Comparison of ENCODE assay signal across 12 mouse cellular contexts in the genomic region with DNA sequence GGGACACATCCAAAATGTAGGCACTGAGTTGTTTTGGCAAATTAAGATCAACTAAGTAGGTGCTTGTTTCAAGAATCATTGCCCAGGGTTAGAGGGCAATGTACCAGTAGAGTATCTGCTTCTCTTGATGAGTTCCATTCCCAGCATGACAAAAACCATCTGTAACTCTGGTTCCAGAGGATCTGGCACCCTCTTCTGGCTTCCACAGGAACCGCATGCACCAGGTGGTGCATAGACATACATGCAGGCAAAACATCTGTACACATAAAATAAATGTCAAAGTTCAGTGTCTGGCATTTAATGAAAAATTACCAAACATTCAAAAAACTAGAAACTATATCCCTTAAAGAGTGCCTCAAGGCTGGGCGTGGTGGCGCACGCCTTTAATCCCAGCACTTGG.
DNase-seq lines count a peak whose midpoint lies in the region; TF ChIP-seq lines count a peak whose summit lies in the region.
"Had no signal": no experiment of that assay in that cellular context is flagged by ENCODE, and none has a peak within 500 bp of the region (broad histone marks: within the 10 kb centered on the region; RNA-seq: fewer than 3 reads in every experiment).

No protein-coding gene starts in this region.

- 98% methylated on average over 4 of the region's 4 CpGs for WGBS in kidney, adult 2 months

- DNase-seq in kidney, adult 2 months = no peak
- no peak for DNase-seq in kidney, adult 11 months
- peak; percentile 26 for DNase-seq in thymus, postnatal 14 days
- DNase-seq in thymus, postnatal 0 days (ENCODE audit: low spot score) = no peak
- DNase-seq in R1 (ENCODE audit: low read depth, low spot score) = peak; percentile 62
- DNase-seq in thymus, postnatal 4 days = peak; percentile 53
- DNase-seq in urinary bladder, postnatal 25 days (ENCODE audit: low spot score) = no peak
- DNase-seq in retina, postnatal 1 day = no peak
- DNase-seq: adrenal gland, postnatal 14 days had no signal

- H3K27ac ChIP-seq in kidney, adult 2 months (ENCODE audit: insufficient read depth, low read depth, low read length) = no peak overlapping the region
- H3K27ac ChIP-seq: limb, embryonic 15.5 days had no signal

- H3K27me3 ChIP-seq in kidney, adult 2 months (replicated peaks; ENCODE audit: control insufficient read depth, insufficient read depth, low read length) = no peaks in the 10 kb centered on the region
- H3K27me3 ChIP-seq: limb, embryonic 15.5 days; megakaryocyte, embryonic 14.5 days had no signal

- no peaks in the 10 kb centered on the region for H3K4me1 ChIP-seq in kidney, adult 2 months (ENCODE audit: control insufficient read depth, insufficient read depth, low read length)
- H3K4me1 ChIP-seq: limb, embryonic 15.5 days had no signal

- H3K36me3 ChIP-seq in kidney, adult 2 months (ENCODE audit: control insufficient read depth, insufficient read depth, low read length) = 0 out of 2 replicates have a peak, but pooled peaks cover 1% of the 10 kb centered on the region
- H3K36me3 ChIP-seq: limb, embryonic 15.5 days had no signal

- peak; percentile 44 for TF ChIP-seq CTCF in kidney, adult 2 months (conservative IDR thresholded peaks at IDR 0.05; ENCODE audit: insufficient read depth, insufficient read length, low read depth, low read length)

- no peak for TF ChIP-seq POLR2A in kidney, adult 2 months (IDR thresholded peaks at IDR 0.05; ENCODE audit: low read depth, low read length)

- H3K4me3 ChIP-seq in kidney, adult 2 months (ENCODE audit: insufficient read depth, low read depth, low read length) = no peak overlapping the region
- H3K4me3 ChIP-seq: erythroblast, embryonic 14.5 days; limb, embryonic 15.5 days; megakaryocyte, embryonic 14.5 days had no signal

Comparison
In these comparisons a context has a peak if more than half of its experiments do, and no peak if none do; other contexts are left out.
1. DNase-seq: peak in thymus, postnatal 14 days (single experiment), R1 (single experiment) and thymus, postnatal 4 days (single experiment); none in kidney, adult 2 months (single experiment), kidney, adult 11 months (single experiment), thymus, postnatal 0 days (single experiment), urinary bladder, postnatal 25 days (single experiment) and retina, postnatal 1 day (single experiment).